Mouse (Mus musculus) G1E (cell line): Measurements from ENCODE around the gene Gm6408.

Experiments
- CTCF ChIP-seq: IDR thresholded peaks from 2 replicates; pipeline ENCODE4 v1.5.1; 2012; ENCODE audit warnings: low read depth, low read length, inconsistent platforms, mixed read lengths
- GATA1 ChIP-seq: IDR thresholded peaks from 2 replicates; pipeline ENCODE4 v1.6.1; 2012; ENCODE audit warnings: borderline replicate concordance, low read length, inconsistent platforms, mixed read lengths
- GATA2 ChIP-seq: IDR thresholded peaks from 2 replicates; pipeline ENCODE4 v1.6.1; 2012; ENCODE audit warnings: low read depth, low read length, inconsistent platforms, borderline replicate concordance
- POLR2AphosphoS5 ChIP-seq: IDR thresholded peaks from 2 replicates; pipeline ENCODE4 v1.6.1; 2012; ENCODE audit warnings: low read depth, low read length, inconsistent platforms; ENCODE audit not compliant: insufficient replicate concordance
- TAL1 ChIP-seq: conservative IDR thresholded peaks from 2 replicates; pipeline ENCODE4 v1.6.1; 2012; ENCODE audit warnings: low read depth, low read length, inconsistent platforms, mixed read lengths

DNA sequence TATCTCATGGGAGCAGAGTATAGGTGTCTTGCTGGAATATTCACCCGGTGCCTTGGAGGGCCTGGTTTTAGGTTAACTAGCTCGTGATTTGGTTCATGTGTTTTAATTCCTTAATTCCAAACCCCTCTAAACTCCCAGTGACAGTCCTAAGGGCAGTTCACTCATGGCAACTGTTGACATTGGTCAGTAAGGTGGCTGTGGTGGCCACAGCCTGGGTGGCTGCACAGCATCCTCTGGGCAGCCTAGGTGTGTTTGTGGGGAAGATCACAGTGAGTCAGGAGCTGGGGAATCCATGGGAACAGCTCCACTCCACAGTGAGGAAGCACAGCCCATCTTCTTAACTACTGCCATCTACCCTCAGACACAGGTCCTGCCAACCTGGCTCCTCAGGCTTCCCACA is 35.1 kb upstream of the Gm6408 start:
- no peak for TF ChIP-seq CTCF
- no peak for TF ChIP-seq GATA2
- no peak for TF ChIP-seq TAL1
- no peak for TF ChIP-seq GATA1
- no peak for TF ChIP-seq POLR2AphosphoS5
